Mouse (Mus musculus): ENCODE data around the gene Slc38a1. TPM values are rescaled to one million over a fixed set of nuclear protein-coding genes. Genes with fewer than 3 reads are reported as not detected.

Slc38a1 gene
- 10 to 100 TPM; 23.1 to 32.4 (median 27.6) TPM for total RNA-seq (2022)

- DNase-seq = no peak
Observed at GRCm38 (mm10) chr15:96642436-96643405, at the start of gene Slc38a1. Slc38a1 (minus strand) TSS chr15:96642913.

DNA sequence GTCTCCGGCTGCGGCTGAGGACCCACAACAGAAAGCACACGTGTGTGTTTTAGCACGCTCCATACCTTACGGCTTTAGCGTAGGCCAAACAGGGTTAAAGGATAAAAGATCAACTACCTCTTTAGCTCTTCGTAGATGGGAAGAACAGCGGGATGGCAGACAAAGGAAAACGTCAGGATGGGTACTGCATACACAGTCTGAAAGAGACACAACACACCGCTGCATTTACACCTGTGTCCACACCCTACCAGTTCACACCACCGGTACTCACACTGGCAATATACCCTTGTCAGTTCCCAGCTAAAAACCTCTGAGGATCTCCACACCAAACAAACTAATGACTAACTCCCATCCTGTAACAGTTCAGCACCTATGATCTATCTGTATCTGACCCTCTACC is 49.7 kb upstream of the Slc38a1 start:
- no peak for DNase-seq

GRCm38 (mm10) chr15:96691381-96691780 is 48.7 kb upstream of the Slc38a1 start:
- no peak for DNase-seq

DNA sequence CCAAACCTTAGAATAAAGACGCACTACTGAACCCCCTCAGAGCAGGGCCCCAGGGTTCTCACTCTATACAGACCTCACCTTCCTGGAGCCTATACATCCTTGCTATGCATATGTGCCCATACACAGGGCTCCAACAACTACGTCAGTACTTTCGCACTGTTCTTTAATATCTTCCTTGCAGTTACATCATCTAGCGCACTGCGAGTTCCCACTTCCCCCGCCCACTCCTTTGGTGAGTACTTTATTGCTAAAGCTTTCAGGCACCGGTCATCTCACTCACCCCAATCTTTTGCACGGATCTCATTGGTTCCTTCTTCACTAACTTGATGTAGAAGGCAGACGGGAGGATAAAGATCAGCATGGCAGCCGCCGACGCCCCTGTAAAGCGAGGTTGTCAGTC is 48.1 kb upstream of the Slc38a1 start:
- DNase-seq = no peak

DNA sequence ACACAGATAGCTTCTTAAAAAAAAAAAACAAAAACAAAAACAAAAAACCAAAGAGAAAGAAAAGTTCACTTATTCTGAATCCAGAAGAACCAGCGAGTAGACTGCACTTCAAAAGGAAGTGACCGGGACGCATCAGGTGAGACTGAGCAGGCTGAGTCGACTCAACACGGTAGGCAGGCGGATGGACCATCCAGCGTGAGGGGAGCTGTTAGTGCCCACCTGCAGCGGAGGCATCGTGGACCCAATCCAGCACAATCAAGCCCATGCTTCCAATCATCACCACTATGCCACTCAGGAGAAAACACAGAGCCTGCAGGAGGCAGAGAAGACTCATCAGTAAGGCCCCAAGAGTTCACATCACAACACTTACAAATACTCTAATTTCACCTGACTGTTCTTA is 47.2 kb upstream of the Slc38a1 start:
- DNase-seq = no peak

GRCm38 (mm10) chr15:96688784-96689318 is 46.1 kb upstream of the Slc38a1 start:
- DNase-seq = no peak

- no peak for DNase-seq
Observed at GRCm38 (mm10) chr15:96688036-96688435, 45.3 kb upstream of the Slc38a1 start.

DNA sequence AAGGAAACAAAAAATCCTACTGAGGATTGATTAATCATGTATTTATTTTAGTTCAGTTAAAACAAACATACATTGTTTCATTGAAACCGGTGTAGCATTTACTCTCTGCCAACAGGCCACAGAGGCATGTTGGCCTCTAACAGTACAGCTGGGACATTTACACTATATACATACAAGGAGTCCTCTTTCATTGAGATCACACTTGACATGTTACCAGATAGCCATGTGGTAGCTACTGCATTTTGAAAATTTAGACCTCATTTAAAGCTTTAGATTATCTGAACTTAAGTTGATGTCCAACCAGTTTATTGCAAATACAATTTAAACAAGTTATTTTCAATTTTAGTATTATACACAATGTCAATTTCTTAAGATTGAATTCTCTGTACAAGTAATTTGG is 44.7 kb upstream of the Slc38a1 start:
- DNase-seq = no peak

DNA sequence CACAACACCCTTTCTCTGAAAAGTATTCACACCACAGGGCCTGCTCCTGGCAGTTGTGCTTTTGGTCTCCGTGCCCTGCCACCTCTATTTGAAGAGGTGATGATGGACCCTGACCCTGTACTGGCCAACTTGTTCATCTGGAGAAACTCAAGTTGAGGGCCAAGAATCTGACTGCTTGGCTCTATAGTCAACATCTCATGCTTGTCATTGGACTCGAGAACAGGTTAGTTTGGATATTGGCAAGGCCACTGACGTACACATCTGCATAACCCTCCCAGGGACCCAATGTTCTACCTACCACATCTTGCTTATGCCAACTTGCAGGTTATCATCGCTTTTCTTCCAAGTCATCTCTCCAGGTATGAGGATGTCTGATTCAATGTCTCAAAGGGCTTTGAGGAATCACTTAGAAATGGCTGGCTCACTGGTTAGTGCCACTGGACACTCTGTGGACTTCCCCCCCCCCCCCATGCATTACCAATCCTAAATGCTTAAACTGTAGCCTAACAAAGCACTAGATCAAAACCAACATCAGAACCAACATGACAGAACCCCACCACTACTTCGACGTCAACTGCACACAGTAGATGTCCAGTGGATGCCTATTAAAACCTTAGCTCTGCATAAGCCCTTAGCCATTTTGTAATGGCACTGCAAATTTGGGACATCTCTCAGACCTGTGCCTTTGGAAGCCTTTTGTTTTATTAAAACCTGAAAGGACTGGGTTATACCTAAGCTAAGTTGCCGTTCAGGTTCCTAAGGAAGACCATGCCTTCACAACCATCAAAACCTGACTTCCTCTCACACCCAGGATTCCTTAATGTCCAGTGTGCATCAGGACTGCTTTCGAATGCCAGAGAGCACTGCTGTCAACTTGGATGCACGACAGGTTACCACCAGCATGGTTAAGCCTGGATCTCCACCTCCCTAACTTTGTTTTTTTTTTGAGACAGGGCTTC is 43.8 kb upstream of the Slc38a1 start:
- no peak for DNase-seq

DNA sequence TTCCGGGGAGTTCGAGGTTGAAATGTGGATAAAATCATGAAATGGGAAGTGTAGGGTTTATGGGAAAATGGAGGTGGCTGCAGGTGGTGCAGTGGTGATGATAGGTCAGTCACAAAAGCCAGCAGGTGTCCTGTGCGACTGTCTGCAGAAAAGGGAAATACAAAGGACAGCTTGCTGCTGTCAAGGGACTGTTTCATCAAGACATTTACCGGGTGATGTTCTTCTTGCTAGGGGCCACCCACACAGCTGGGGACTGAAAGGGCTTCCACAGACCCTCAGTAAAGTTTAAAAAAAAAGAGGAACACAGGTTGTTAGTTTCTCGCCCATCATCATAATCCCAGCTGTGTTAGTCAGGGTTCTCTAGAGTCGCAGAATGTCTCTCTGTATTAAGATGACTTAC is 42.6 kb upstream of the Slc38a1 start:
- no peak for DNase-seq

DNA sequence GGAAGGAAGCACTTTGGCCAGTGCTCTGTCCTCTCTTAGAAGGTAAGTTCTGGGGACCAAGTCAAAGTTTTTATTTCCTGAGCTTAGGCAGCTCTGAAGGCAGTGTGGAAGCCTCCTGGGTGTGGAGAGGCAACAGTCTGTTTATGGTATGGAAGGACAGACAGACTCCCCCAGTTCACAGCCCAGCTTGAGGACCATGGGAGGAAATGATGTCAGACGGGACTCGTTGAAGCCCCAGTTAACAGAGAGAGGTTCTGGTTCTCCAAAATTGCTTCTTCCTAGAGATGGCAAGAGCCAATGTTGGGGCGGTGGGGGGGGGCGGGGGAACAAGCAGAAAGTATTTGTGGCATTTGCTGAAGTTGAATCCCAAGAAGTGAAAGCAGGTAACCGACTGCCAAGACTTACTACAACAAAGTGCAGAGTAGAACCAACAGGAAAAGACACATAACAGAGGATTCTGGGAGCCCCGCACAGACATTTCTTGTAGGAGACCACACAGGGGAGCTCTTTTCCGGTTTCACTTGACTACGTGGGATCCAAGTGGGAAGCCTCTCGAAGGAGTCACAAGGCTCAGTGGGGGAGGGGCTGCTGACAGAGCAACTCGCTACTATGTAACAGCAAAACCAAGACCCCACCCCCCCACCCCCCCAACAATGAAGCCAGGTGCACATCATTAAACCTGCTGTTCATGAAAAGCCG is 41.6 kb upstream of the Slc38a1 start:
- no peak for DNase-seq

- no peak for DNase-seq
Observed at GRCm38 (mm10) chr15:96678871-96679773, 36.4 kb upstream of the Slc38a1 start.

DNA sequence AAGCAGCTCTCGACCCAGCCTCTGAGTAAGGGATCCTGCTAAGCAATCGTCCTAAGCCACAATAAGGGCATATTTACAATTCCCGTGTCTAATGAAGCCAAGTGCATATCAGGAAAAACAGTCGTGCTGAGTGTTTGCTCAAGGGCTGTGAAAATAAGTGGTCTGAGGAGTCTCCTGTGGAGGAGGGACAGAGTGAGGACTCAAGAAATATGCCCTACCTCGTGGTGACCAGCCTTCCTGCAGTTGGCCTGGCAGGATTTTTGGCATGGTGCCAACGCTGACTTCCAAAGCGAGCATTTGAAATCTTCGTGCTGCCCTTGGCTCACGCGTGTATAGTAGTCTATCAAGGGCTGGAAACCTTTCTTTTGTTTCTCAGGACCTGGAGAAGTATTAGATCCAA is 33.8 kb upstream of the Slc38a1 start:
- no peak for DNase-seq

- no peak for DNase-seq
Observed at GRCm38 (mm10) chr15:96675744-96676143, 33.0 kb upstream of the Slc38a1 start.

DNA sequence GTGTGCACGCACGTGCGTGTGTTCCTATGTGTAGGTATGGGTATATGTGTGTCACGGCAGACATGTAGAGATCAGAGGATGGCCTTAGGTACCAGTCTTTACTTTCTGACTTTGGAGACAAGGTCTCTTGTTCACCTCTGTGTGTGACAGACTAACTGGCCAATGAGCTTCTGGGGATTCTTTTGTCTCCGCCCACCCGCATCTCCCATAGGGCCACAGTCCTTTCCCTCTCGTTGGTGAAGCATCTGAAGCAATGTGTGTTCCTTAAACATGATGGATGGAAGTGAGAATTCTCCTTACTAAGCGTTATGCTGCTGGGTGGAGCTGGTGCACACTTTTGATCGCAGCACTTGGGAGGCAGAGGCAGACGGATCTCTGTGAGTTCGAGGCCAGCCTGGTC is 32.3 kb upstream of the Slc38a1 start:
- DNase-seq = no peak

DNA sequence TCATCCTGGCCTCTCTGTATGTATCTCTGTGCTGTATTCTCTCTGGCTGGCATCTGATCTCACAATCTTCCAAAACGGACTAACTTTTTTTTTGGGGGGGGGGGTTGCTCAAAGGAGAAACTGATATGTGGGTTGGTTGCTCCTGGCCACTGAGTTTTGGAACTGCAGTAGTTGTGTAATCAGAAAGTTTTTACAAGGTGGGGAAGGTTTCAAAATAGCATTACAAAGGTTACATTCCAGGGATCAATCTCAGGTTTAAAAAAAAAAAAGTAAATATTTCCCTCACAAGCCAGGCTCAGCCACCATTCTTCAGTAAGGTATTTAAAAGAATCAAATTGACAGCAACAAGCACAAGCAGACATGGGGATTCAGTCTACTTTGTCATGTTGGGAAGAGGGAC is 31.4 kb upstream of the Slc38a1 start:
- no peak for DNase-seq

DNA sequence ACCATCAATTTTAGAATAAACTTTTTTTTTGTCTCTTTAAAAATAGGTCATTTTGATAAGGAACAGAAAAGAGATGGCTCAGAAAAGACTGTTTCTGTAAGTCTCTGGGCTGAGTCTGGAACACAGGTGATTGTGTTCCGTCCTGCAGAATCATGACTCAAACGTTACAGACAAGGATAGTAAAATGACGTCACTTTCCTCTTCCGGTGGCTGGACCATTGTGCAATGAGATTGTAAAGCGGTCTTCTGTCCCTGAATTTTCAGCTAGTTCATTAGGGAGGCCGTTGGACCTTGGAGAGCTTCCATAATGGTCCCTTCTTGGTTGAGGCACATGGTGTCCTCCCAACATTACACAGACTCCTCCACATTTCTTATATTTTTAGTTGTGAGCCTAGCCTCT is 27.0 kb upstream of the Slc38a1 start:
- no peak for DNase-seq

- DNase-seq = no peak
Observed at GRCm38 (mm10) chr15:96666663-96667062, 23.9 kb upstream of the Slc38a1 start.

- DNase-seq = no peak
Observed at GRCm38 (mm10) chr15:96665889-96666288, 23.2 kb upstream of the Slc38a1 start.

DNA sequence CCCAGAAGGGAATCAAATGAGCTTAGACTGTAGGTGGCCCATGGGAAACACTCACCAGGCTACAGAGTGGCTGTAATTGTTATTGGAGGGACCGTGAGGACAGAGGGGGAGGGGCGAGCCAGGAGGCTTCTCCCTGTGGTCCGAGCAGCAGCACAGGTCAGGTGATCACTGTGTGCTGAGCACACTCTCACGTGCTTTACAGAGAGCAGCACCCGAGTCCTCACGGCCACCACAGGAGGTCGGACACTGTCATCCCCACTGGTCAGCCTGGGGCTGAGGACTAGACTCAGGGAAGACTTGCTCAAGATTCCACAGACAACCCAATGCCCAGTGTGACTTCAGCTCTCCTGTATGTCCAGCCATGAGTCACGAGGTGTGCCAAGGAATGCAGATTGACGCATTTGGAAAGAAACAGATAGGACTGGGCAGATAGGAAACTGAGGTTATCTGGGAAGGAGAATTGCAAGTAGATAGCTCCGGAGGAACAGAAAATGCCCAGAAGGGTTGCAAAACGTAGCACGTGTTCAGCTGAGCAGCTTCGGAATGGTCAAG is 18.0 kb upstream of the Slc38a1 start:
- no peak for DNase-seq

DNA sequence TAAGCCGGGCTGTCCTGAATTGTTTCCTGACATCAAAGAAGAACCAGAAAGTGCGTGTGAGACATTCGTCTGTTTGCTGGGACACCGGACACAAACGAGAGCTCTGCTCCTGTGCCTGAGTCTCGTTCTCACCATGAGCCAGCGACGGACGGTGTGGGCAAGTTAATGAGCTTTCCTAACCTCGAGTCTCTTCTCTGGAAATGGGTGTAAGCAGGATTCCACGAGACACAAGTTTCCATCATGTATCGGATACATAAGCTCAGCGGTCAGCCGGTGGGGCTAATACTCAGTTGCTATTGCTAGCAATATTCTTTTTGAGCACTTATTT is 15.5 kb upstream of the Slc38a1 start:
- no peak for DNase-seq
